Mouse (Mus musculus) NIH3T3 (cell line): ENCODE results near the gene Sirpa.

ENCODE experiments used
- DNase-seq: peaks from one replicate; pipeline ENCODE4 v3.0.0-alpha.2; 2012; ENCODE audit warnings: low read depth

Gene Sirpa

GRCm38 (mm10) chr2:129633982-129634381, 41.3 kb downstream of the Sirpa start:
- DNase-seq = peak; percentile 38

GRCm38 (mm10) chr2:129652616-129653015, 60.0 kb downstream of the Sirpa start:
- DNase-seq = no peak

GRCm38 (mm10) chr2:129653632-129654031, 61.0 kb downstream of the Sirpa start:
- DNase-seq = no peak

GRCm38 (mm10) chr2:129654233-129654950, 61.8 kb downstream of the Sirpa start:
- DNase-seq = no peak

GRCm38 (mm10) chr2:129655033-129655432, 62.4 kb downstream of the Sirpa start:
- no peak for DNase-seq

GRCm38 (mm10) chr2:129658796-129659195, 66.2 kb downstream of the Sirpa start:
- peak; percentile 17 for DNase-seq

- peak; percentile 58 for DNase-seq
Measured at GRCm38 (mm10) chr2:129660020-129660419, 67.4 kb downstream of the Sirpa start.

GRCm38 (mm10) chr2:129662484-129662883, 69.8 kb downstream of the Sirpa start:
- DNase-seq = no peak

GRCm38 (mm10) chr2:129671911-129672310, 79.3 kb downstream of the Sirpa start:
- no peak for DNase-seq

- peak; percentile 90 for DNase-seq
Measured at GRCm38 (mm10) chr2:129674935-129675634, 82.5 kb downstream of the Sirpa start.

GRCm38 (mm10) chr2:129677664-129678063, 85.0 kb downstream of the Sirpa start:
- no peak for DNase-seq

- no peak for DNase-seq
Measured at GRCm38 (mm10) chr2:129679066-129679465, 86.4 kb downstream of the Sirpa start.

GRCm38 (mm10) chr2:129680236-129680635, 87.6 kb downstream of the Sirpa start:
- no peak for DNase-seq
